Mouse (Mus musculus): ENCODE data around the gene Sh3bp5l.

GRCm38 (mm10) chr11:58303594-58303993 lies 26.9 kb upstream of the Sh3bp5l start:
- no peak for TF ChIP-seq CTCF (IDR thresholded peaks at IDR 0.05; ENCODE audit: extremely low read depth, insufficient read depth, low read length)
- no peak for TF ChIP-seq POLR2A (IDR thresholded peaks at IDR 0.05; ENCODE audit: extremely low read depth, insufficient read depth, low read length)
